Mouse (Mus musculus): ENCODE results near the gene 2900011O08Rik.

GRCm38 (mm10) chr16:14117299-14117698 is 130.9 kb downstream of the 2900011O08Rik start:
- TF ChIP-seq CTCF (IDR thresholded peaks at IDR 0.05; ENCODE audit: insufficient read depth, low read depth, low read length) = no peak
- no peak for TF ChIP-seq POLR2A (IDR thresholded peaks at IDR 0.05; ENCODE audit: insufficient read depth, low read depth, low read length)

All from olfactory bulb, adult 2 months (tissue).